Mouse (Mus musculus) cerebellum, adult (tissue): ENCODE measurements around the gene Cltrn.

Experiments used
- ATAC-seq: cut with Nextera tagmentation; 2 replicates; pipeline ENCODE4 v1.9.2; 2017; ENCODE audit warnings: mild to moderate bottlenecking, moderate library complexity, mixed read lengths; ENCODE audit not compliant: insufficient number of reproducible peaks, low FRiP score, low TSS enrichment

The Cltrn gene

GRCm38 (mm10) chrX:164133531-164133930 lies 44.9 kb downstream of the Cltrn start:
- no peak for ATAC-seq

- ATAC-seq: no peak
Measured at GRCm38 (mm10) chrX:164135304-164135818, 46.7 kb downstream of the Cltrn start.

GRCm38 (mm10) chrX:164139032-164139431 lies 50.4 kb downstream of the Cltrn start, which contains the start of gene Ace2:
Ace2 (plus strand) TSS chrX:164139332.
- no peak for ATAC-seq

DNA sequence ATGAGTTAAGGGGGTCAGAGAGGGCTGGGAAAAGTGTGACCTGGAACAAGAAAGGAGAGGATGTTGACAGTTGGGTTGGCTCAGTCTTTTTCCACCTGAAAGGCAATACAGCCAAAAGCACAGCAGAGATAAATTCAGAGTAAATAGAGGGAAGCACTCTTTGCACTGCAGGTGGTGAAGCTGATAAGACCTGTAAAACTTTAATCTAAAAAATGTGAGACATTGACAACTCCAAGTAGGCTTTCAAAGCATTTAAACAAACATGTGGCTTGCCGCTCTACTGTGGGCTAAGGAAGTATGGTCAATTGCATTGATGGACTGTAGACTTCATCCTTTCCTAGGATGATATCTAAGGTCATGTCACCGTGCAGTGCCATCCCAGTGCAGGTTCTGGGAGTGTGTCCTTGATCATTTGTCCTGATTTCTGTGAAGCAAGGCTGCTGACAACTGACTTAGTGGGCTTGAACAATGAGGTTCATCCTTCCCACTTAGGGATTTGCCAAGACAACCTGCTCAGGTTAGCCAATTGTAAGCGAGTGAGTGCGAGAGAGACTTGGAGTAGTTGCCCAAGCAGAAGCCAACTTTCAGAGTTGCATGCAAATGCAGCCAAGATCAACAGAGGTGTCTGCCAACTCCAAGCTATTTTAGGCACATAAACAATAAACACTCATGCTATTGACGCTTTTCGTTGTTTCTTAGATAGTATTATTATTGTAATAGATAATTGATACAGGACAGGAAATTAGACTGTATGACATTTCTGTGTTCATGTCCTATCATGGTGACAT lies 57.0 kb downstream of the Cltrn start:
- no peak for ATAC-seq

DNA sequence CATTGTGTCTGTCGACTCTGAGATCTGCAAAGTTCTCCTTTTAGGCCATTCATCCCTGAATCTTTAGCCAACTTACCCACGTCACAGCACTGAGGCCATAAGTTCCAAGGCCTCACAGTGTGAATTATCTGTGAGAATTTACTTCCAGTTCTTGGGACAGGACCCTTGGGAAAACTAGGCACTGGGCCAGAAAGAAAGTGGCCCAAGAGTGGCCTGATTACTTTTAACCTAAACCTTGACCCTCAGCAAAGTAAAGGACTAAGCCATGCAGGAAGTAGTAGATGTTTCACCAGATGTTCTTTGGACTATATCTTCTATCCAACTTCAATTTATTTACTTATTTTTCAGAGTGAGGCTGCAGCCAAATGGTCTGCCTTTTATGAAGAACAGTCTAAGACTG lies 64.1 kb downstream of the Cltrn start:
- ATAC-seq: no peak

DNA sequence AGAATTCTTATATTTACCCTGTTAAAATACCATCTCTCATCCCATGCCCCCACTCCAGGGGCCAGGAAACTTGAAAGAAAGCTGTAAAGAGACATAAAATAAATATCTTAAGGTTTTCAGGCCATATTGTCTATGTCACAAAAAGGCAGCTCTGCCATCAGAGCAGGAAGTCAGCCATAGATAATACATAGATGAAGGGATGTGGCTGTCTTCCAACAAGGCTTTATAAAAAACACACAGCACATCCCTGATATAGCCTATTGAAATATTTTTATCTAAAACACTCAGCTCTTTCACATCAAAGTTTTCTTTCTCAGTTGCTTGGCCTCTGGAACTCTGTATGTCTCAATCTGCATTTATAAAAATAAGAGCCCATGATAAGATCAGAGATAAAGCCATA lies 65.0 kb downstream of the Cltrn start:
- ATAC-seq: no peak

DNA sequence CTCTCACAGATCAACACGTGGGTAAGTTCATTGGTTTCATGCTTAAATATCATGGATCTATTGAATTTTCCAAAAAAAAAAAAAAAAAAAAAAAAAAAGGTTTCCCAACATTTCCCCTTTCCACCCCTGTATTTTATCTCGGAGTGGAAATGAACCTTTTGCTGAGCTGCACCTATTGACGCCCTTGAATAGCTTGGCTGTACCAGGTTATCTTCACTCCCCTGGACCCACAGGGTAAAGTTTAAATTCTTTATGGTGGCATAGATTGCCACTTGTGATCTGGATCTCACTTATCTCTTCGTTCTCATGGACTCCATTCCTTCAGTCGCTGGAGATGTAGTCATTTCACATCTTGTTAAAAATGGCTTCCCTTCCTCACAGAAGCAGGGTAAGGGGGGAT lies 66.0 kb downstream of the Cltrn start:
- no peak for ATAC-seq

GRCm38 (mm10) chrX:164164681-164165080 lies 76.1 kb downstream of the Cltrn start:
- no peak for ATAC-seq
